Mouse (Mus musculus): ENCODE results near the gene Stat3. TPM values are rescaled to one million over a fixed set of nuclear protein-coding genes. Genes with fewer than 3 reads are reported as not detected.

Gene Stat3
- total RNA-seq (2021) = 10 to 100 TPM; 32.1 to 36.7 TPM

GRCm38 (mm10) chr11:100939512-100940151, at the start of gene Stat3:
Gene Stat3, minus strand, starts transcription at chr11:100939540.
- peak; percentile 98 to 99 for DNase-seq (ENCODE audit: extremely low spot score in 1 of 2, low spot score in 2 of 2)
- intact Hi-C loops (cut with DNase I) = no loop called here

- intact Hi-C loops (cut with DNase I) = loop anchor here (10.0 kb wide), 1 partner anchor 186 kb away; the partner anchor contains the start of genes Ccr10, Cntnap1 and Plekhh3
- no peak for DNase-seq (ENCODE audit: extremely low spot score in 1 of 2, low spot score in 2 of 2)
Observed at GRCm38 (mm10) chr11:100988674-100989073, 49.3 kb upstream of the Stat3 start.

GRCm38 (mm10) chr11:100985607-100986006, 46.3 kb upstream of the Stat3 start:
- intact Hi-C loops (cut with DNase I) = loop anchor here (10.0 kb wide), 1 partner anchor 189 kb away; the partner anchor contains the start of genes Ccr10, Cntnap1 and Plekhh3
- no peak for DNase-seq (ENCODE audit: extremely low spot score in 1 of 2, low spot score in 2 of 2)

- DNase-seq (ENCODE audit: extremely low spot score in 1 of 2, low spot score in 2 of 2) = no peak
- intact Hi-C loops (cut with DNase I) = loop anchor here (2.0 to 10.0 kb wide), 2 partner anchors 83 to 191 kb away; partner anchors contain the start of genes Ccr10, Cntnap1 and Plekhh3
Observed at GRCm38 (mm10) chr11:100983778-100984131, 44.4 kb upstream of the Stat3 start.

- DNase-seq (ENCODE audit: extremely low spot score in 1 of 2, low spot score in 2 of 2) = peak; percentile 59 to 84
- intact Hi-C loops (cut with DNase I) = loop anchor here (2.0 to 10.0 kb wide), 2 partner anchors 84 to 192 kb away; partner anchors contain the start of genes Ccr10, Cntnap1 and Plekhh3
Observed at GRCm38 (mm10) chr11:100983125-100983777, 43.9 kb upstream of the Stat3 start.

GRCm38 (mm10) chr11:100982087-100982486, 42.7 kb upstream of the Stat3 start:
- DNase-seq (ENCODE audit: extremely low spot score in 1 of 2, low spot score in 2 of 2) = no peak
- intact Hi-C loops (cut with DNase I) = loop anchor here (2.0 to 10.0 kb wide), 2 partner anchors 85 to 193 kb away; partner anchors contain the start of genes Ccr10, Cntnap1 and Plekhh3

- intact Hi-C loops (cut with DNase I) = loop anchor here (10.0 kb wide), 1 partner anchor 194 kb away; the partner anchor contains the start of genes Ccr10, Cntnap1 and Plekhh3
- DNase-seq (ENCODE audit: extremely low spot score in 1 of 2, low spot score in 2 of 2) = no peak
Observed at GRCm38 (mm10) chr11:100981236-100981635, 41.9 kb upstream of the Stat3 start.

GRCm38 (mm10) chr11:100980438-100980837, 41.1 kb upstream of the Stat3 start:
- intact Hi-C loops (cut with DNase I) = loop anchor here (10.0 kb wide), 1 partner anchor 194 kb away; the partner anchor contains the start of genes Ccr10, Cntnap1 and Plekhh3
- no peak for DNase-seq (ENCODE audit: extremely low spot score in 1 of 2, low spot score in 2 of 2)

- DNase-seq (ENCODE audit: extremely low spot score in 1 of 2, low spot score in 2 of 2) = peak in 1 of 2 experiments; percentile 65
- intact Hi-C loops (cut with DNase I) = loop anchor here (10.0 kb wide), 1 partner anchor 195 kb away; the partner anchor contains the start of genes Ccr10, Cntnap1 and Plekhh3
Observed at GRCm38 (mm10) chr11:100979887-100980286, 40.5 kb upstream of the Stat3 start.

GRCm38 (mm10) chr11:100975241-100975640, 35.9 kb upstream of the Stat3 start:
- no peak for DNase-seq (ENCODE audit: extremely low spot score in 1 of 2, low spot score in 2 of 2)

GRCm38 (mm10) chr11:100974381-100974970, 35.1 kb upstream of the Stat3 start:
- intact Hi-C loops (cut with DNase I) = no loop called here
- DNase-seq (ENCODE audit: extremely low spot score in 1 of 2, low spot score in 2 of 2) = no peak

More at GRCm38 (mm10) chr11:100975241-100975640, 35.9 kb upstream of the Stat3 start:
- intact Hi-C loops (cut with DNase I) = no loop called here

GRCm38 (mm10) chr11:100973245-100973644, 33.9 kb upstream of the Stat3 start:
- DNase-seq (ENCODE audit: extremely low spot score in 1 of 2, low spot score in 2 of 2) = no peak
- intact Hi-C loops (cut with DNase I) = no loop called here

- DNase-seq (ENCODE audit: extremely low spot score in 1 of 2, low spot score in 2 of 2) = no peak
- intact Hi-C loops (cut with DNase I) = no loop called here
Observed at GRCm38 (mm10) chr11:100971455-100971854, 32.1 kb upstream of the Stat3 start.

- intact Hi-C loops (cut with DNase I) = no loop called here
- DNase-seq (ENCODE audit: extremely low spot score in 1 of 2, low spot score in 2 of 2) = peak; percentile 51 to 96
Observed at GRCm38 (mm10) chr11:100970557-100970937, 31.2 kb upstream of the Stat3 start, which contains the start of gene Cavin1. Gene Cavin1, minus strand, starts transcription at chr11:100970887.

GRCm38 (mm10) chr11:100969744-100970556, 30.6 kb upstream of the Stat3 start:
- DNase-seq (ENCODE audit: extremely low spot score in 1 of 2, low spot score in 2 of 2) = peak in 1 of 2 experiments; percentile 54
- intact Hi-C loops (cut with DNase I) = loop anchor here (10.0 kb wide), 1 partner anchor 405 kb away; no protein-coding TSS in a partner anchor

GRCm38 (mm10) chr11:100969189-100969743, 29.9 kb upstream of the Stat3 start:
- intact Hi-C loops (cut with DNase I) = loop anchor here (10.0 kb wide), 1 partner anchor 404 kb away; no protein-coding TSS in a partner anchor
- peak in 1 of 2 experiments; percentile 31 for DNase-seq (ENCODE audit: extremely low spot score in 1 of 2, low spot score in 2 of 2)

GRCm38 (mm10) chr11:100968501-100968900, 29.2 kb upstream of the Stat3 start:
- intact Hi-C loops (cut with DNase I) = loop anchor here (10.0 kb wide), 1 partner anchor 404 kb away; no protein-coding TSS in a partner anchor
- DNase-seq (ENCODE audit: extremely low spot score in 1 of 2, low spot score in 2 of 2) = no peak

All from left cerebral cortex, postnatal 10 days (tissue).